Mouse (Mus musculus) bone marrow, adult 2 months (tissue): ENCODE measurements around the gene Slc26a10.

ENCODE experiments used
- CTCF ChIP-seq: fragments of 200-500 bp; IDR thresholded peaks from 2 replicates; pipeline ENCODE4 v1.5.1; 2011; ENCODE audit warnings: low read length, control low read depth; ENCODE audit not compliant: control insufficient read depth, insufficient read depth
- POLR2A ChIP-seq: fragments of 200-500 bp; IDR thresholded peaks from 2 replicates; pipeline ENCODE4 v1.6.1; 2011; ENCODE audit warnings: low read depth, mild to moderate bottlenecking, control low read depth, low read length, borderline replicate concordance; ENCODE audit not compliant: control insufficient read depth

- TF ChIP-seq CTCF (no peak), POLR2A (no peak)
Measured at GRCm38 (mm10) chr10:127179871-127180694, at the start of gene Slc26a10.
